ENCODE assay signal across 21 mouse cellular contexts in genomic region chr1:34020599-34020998, GRCm38 (mm10).
DNase-seq lines count a peak whose midpoint lies in the region; ATAC-seq and TF ChIP-seq lines count a peak whose summit lies in the region.
"Had no signal": no experiment of that assay in that cellular context is flagged by ENCODE, and none has a peak within 500 bp of the region (broad histone marks: within the 10 kb centered on the region; RNA-seq: fewer than 3 reads in every experiment).

No protein-coding gene starts in this region.

- no peak for TF ChIP-seq CTCF in gastrocnemius, adult 2 months (IDR thresholded peaks at IDR 0.05)

- H3K4me1 ChIP-seq in heart, embryonic 14.5 days (ENCODE audit: control insufficient read depth in 2 of 2, insufficient read depth in 2 of 2, low read length in 2 of 2) = peaks cover 18 to 42% of the 10 kb centered on the region in 2 experiments
- H3K4me1 ChIP-seq in embryonic facial prominence, embryonic 10.5 days = peaks cover 32% of the 10 kb centered on the region
- peaks cover 12% of the 10 kb centered on the region; the same call in 1 of the 2 replicates for H3K4me1 ChIP-seq in limb, embryonic 11.5 days (ENCODE audit: control insufficient read depth, insufficient read depth, low read length)
- H3K4me1 ChIP-seq: intestine, embryonic 15.5 days had no signal

- no peak for ATAC-seq in heart, embryonic 14.5 days (ENCODE audit: insufficient number of reproducible peaks, insufficient read depth, low FRiP score, low read depth)
- 0 out of 2 replicates have a peak, but pooled peaks have one; percentile 29 for ATAC-seq in limb, embryonic 11.5 days (ENCODE audit: insufficient number of reproducible peaks, low FRiP score, low TSS enrichment, low read depth)
- no peak for ATAC-seq in granulocyte monocyte progenitor cell, adult 5-6 weeks (replicated peaks; ENCODE audit: poor library complexity, severe bottlenecking)
- ATAC-seq: activated CD4-positive, CD25-positive, alpha-beta regulatory T cell, adult 4 months; forebrain, embryonic 13.5 days; intestine, embryonic 15.5 days had no signal

- H3K36me3 ChIP-seq in heart, embryonic 14.5 days (ENCODE audit: control insufficient read depth, insufficient read depth, low read length) = 0 out of 2 replicates have a peak, but pooled peaks cover 3% of the 10 kb centered on the region
- H3K36me3 ChIP-seq in embryonic facial prominence, embryonic 10.5 days (replicated peaks) = no peaks in the 10 kb centered on the region
- no peaks in the 10 kb centered on the region for H3K36me3 ChIP-seq in limb, embryonic 11.5 days (ENCODE audit: control insufficient read depth, insufficient read depth, low read length)
- H3K36me3 ChIP-seq: hindbrain, embryonic 12.5 days; intestine, embryonic 15.5 days had no signal

- intact Hi-C loops in gastrocnemius, adult 2 months (cut with DNase I) = no loop called here
- intact Hi-C loops in gastrocnemius, postnatal 36 days (cut with DNase I) = no loop called here
- intact Hi-C loops in heart, postnatal 10 days (cut with DNase I) = no loop called here

- peak overlapping the region; percentile 17; the same call in 1 of the 2 replicates for H3K4me2 ChIP-seq in heart, embryonic 14.5 days (ENCODE audit: low read length)
- no peak overlapping the region for H3K4me2 ChIP-seq in limb, embryonic 11.5 days (ENCODE audit: low read depth, severe bottlenecking)
- H3K4me2 ChIP-seq: forebrain, embryonic 13.5 days; hindbrain, embryonic 12.5 days; intestine, embryonic 15.5 days; liver, embryonic 11.5 days had no signal

- WGBS in heart, embryonic 14.5 days = 80% methylated on average over 6 of the region's 6 CpGs
- WGBS in embryonic facial prominence, embryonic 10.5 days = 81% methylated on average over 6 of the region's 6 CpGs
- WGBS in limb, embryonic 11.5 days = 71% methylated on average over 6 of the region's 6 CpGs

- H3K4me3 ChIP-seq in gastrocnemius, adult 2 months = peak overlapping the region; percentile 31
- no peak overlapping the region for H3K4me3 ChIP-seq in heart, embryonic 14.5 days (ENCODE audit: control insufficient read depth in 1 of 2, insufficient read depth in 1 of 2, low read depth in 1 of 2, low read length in 2 of 2)
- H3K4me3 ChIP-seq in embryonic facial prominence, embryonic 10.5 days = no peak overlapping the region
- H3K4me3 ChIP-seq in limb, embryonic 11.5 days (ENCODE audit: low read depth, low read length) = no peak overlapping the region
- H3K4me3 ChIP-seq: erythroblast, embryonic 14.5 days; forebrain, embryonic 13.5 days; hindbrain, embryonic 12.5 days; intestine, embryonic 15.5 days; megakaryocyte, embryonic 14.5 days had no signal

- H3K27me3 ChIP-seq in heart, embryonic 14.5 days (ENCODE audit: control insufficient read depth, insufficient read depth, low read length) = no peaks in the 10 kb centered on the region
- no peaks in the 10 kb centered on the region for H3K27me3 ChIP-seq in embryonic facial prominence, embryonic 10.5 days (replicated peaks; ENCODE audit: low read depth, poor library complexity, severe bottlenecking)
- no peaks in the 10 kb centered on the region for H3K27me3 ChIP-seq in limb, embryonic 11.5 days (ENCODE audit: control insufficient read depth, insufficient read depth, low read length)
- H3K27me3 ChIP-seq: forebrain, embryonic 13.5 days; hindbrain, embryonic 12.5 days; intestine, embryonic 15.5 days had no signal

- no peaks in the 10 kb centered on the region for H3K9me3 ChIP-seq in heart, embryonic 14.5 days (ENCODE audit: control insufficient read depth, low read length)
- no peaks in the 10 kb centered on the region for H3K9me3 ChIP-seq in embryonic facial prominence, embryonic 10.5 days
- no peaks in the 10 kb centered on the region for H3K9me3 ChIP-seq in limb, embryonic 11.5 days (ENCODE audit: control insufficient read depth, low read length)
- H3K9me3 ChIP-seq: forebrain, embryonic 13.5 days; hindbrain, embryonic 12.5 days; intestine, embryonic 15.5 days; megakaryocyte, embryonic 14.5 days had no signal

- peak overlapping the region; percentile 55 for H3K9ac ChIP-seq in heart, embryonic 14.5 days (ENCODE audit: low read length)
- no peak overlapping the region for H3K9ac ChIP-seq in limb, embryonic 11.5 days (ENCODE audit: low read length)
- H3K9ac ChIP-seq: forebrain, embryonic 13.5 days; hindbrain, embryonic 12.5 days; intestine, embryonic 15.5 days had no signal

- H3K27ac ChIP-seq in gastrocnemius, adult 2 months = peak overlapping the region; percentile 97
- peak overlapping the region; percentile 77 to 94 for H3K27ac ChIP-seq in heart, embryonic 14.5 days (replicated peaks in 1 of 2; ENCODE audit: control insufficient read depth in 1 of 2, insufficient read depth in 1 of 2, low read depth in 2 of 2, low read length in 2 of 2)
- peak overlapping the region; percentile 35 for H3K27ac ChIP-seq in embryonic facial prominence, embryonic 10.5 days (replicated peaks)
- 0 out of 2 replicates have a peak overlapping the region, but pooled peaks have one; percentile 1 for H3K27ac ChIP-seq in limb, embryonic 11.5 days (replicated peaks; ENCODE audit: low read depth, low read length)
- H3K27ac ChIP-seq: forebrain, embryonic 13.5 days; hindbrain, embryonic 12.5 days; intestine, embryonic 15.5 days had no signal

- no peak for DNase-seq in gastrocnemius, adult 2 months
- no peak for DNase-seq in gastrocnemius, postnatal 36 days
- DNase-seq in heart, postnatal 10 days = no peak
- DNase-seq in embryonic facial prominence, embryonic 10.5 days (ENCODE audit: low spot score) = no peak
- DNase-seq in limb, embryonic 11.5 days (ENCODE audit: low spot score) = no peak
- no peak for DNase-seq in adrenal gland, postnatal 36 days
- DNase-seq: adrenal gland, postnatal 10 days; cerebellum, adult 11-12 months; cerebellum, postnatal 25 days; gastrocnemius, postnatal 14 days; lung, adult 18-20 months; thymus, adult 2 months had no signal

Comparison
In these comparisons a context has a peak if more than half of its experiments do, and no peak if none do; other contexts are left out.
1. H3K27ac ChIP-seq: peak in every context shown above with its lines; median percentile 97 in gastrocnemius, adult 2 months; 86 in heart, embryonic 14.5 days; 35 in embryonic facial prominence, embryonic 10.5 days; 1 in limb, embryonic 11.5 days.